Mouse (Mus musculus) megakaryocyte progenitor cell, adult 5-6 weeks (primary cell): ENCODE data around the gene Fam213a. TPM values are rescaled to one million over a fixed set of nuclear protein-coding genes. Genes with fewer than 3 reads are reported as not detected.
"Not testable (repeated sequence)": the region's sequence is repeated elsewhere in the genome, so short reads cannot be mapped to it uniquely, and the experiment has no call there.

Experiments
- ATAC-seq: replicated peaks from 2 replicates; pipeline ENCODE4 v1.8.0; 2016; ENCODE audit warnings: mild to moderate bottlenecking, moderate TSS enrichment, inconsistent platforms; ENCODE audit not compliant: poor library complexity
- total RNA-seq, 2 experiments: library from RNA; stranded (forward) in 1 of 2; stranded (reverse) in 1 of 2; fragments of 157-497, 149-512 nt in 1 of 2; fragments of 200-1000 nt in 1 of 2; gene quantifications; 2 replicates each; pipeline versions ENCODE4 v1.2.3 to v1.2.4; 2015 to 2017

Gene Fam213a
- 10.8 and 20.4 TPM in 2 replicates for total RNA-seq (2015)
- 8.7 and 15.3 TPM in 2 replicates for total RNA-seq (2017)

- peak; percentile 95 for ATAC-seq
Observed at GRCm38 (mm10) chr14:41013630-41014613, at the start of gene Fam213a. Gene Fam213a (minus strand): TSS chr14:41013788.

GRCm38 (mm10) chr14:41053190-41053589, 39.6 kb upstream of the Fam213a start:
- not testable (repeated sequence) for ATAC-seq

- peak; percentile 70 for ATAC-seq
Observed at GRCm38 (mm10) chr14:41052481-41052880, 38.9 kb upstream of the Fam213a start.

DNA sequence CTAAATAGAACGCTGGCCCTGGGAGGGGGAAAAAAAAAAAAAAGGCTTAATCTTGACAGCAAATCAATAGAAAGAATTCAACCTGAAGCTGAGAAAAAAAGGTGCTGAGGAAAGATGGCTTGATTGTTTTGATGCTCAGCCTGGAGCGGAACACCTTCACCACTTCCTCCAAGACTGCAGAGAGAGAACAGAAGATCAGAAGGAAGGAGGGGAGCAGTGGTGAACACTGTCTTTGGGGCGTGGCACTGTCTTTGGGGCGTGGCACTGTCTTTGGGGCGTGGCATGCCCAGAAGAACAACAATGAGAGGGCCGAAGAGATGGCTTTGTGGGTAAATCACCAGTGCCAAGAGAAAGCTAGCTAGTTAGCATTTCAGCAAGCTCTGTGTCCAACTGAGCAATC, 36.9 kb upstream of the Fam213a start:
- no peak for ATAC-seq

GRCm38 (mm10) chr14:41047402-41047801, 33.8 kb upstream of the Fam213a start:
- no peak for ATAC-seq

- ATAC-seq = peak; percentile 86
Observed at GRCm38 (mm10) chr14:41035146-41035798, 21.7 kb upstream of the Fam213a start.

DNA sequence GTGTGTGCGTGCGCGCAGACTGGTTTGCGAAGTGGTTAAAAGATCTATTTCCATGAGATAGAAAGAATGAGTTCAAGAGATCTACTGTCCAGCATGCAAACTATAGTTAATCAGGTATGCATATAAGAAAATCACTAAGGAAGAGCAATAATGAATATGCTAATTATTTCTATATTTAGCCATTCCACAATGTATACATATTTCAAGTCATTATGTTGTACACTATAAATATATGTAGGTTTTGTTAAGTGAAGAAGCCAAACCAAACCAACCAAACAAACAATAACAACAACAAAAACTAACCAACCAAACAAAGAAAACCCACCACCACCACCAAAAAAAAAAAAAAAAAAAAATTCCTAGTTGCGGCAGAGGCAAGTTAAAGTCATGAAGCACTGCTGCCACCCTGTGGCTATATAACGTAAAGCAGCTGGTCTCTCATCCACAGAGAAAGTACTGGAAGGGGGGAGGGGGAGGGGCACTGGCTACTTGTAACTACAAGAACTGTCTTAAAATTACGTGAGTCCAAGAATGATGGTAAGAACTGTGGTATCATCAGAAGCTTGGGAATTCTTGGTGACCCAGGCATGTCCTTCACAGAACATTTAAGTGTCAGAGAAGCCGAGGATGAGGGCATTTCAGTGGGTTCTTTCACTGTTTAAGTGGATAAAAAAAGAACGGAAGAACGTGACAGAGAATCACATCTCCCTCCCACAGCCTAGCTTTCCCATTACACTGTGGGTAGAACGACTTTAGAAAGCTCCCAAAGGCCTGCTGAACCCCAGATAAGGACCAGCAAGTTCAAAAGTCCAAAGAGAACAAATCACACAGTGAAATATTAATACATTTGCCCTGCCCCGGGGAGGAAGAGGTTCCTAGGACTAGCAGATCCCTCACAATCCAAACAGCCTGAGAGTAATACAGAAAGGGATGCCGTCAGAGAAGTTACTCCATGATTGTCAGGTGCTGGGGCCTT, 19.8 kb upstream of the Fam213a start:
- peak; percentile 97 for ATAC-seq

- ATAC-seq = no peak
Observed at GRCm38 (mm10) chr14:41030989-41031513, 17.5 kb upstream of the Fam213a start.

DNA sequence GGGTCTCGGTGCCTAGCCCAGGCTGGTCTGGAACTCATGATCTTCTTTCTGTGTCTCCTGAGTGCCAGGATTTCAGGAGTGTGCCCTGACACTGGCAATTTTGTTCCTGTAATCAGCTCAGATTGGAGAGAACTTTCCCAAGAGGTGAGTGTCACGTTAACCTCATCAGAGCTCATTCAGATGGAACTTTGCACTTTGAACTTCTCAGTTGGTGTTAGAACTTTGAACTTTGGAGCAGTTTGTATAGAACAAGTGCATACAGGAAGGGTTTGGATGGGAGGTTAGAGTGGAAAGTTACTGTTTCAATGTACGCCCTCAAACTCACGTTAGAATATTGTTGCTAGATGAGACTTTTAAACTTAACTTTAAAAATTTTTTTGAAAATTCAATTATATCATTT, 15.7 kb upstream of the Fam213a start:
- no peak for ATAC-seq

DNA sequence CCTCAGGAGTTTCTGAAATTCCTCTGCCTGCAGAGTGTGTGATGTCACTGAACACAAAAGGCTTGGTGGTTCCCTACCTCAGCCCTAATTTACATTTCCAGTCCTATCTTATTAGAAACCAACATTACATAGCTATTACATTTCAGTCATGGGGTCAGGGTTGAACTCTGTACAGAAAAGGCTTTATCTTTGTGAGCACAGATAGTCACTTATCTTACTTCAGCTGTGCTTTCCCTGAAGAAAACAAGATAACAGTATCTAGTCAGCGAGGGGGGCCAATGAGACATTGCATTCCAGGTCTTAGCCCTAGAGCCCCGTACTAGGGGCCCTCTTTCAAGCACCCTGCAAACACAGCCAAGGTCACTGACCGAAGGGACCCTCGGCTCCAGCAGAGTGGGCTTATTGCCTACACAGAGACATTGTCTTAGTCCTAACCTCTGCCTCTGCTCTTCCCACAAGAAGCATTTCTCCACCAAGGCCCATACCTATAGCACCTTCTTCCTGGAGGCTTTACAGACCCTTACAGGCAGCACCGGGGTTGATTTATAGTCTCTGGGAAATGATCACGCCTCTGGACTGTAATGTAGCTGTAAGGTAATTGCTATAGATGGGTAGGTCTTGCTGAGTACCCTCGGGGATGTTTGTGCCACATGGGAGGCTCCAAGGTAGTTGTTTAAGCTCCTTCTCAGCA, 12.2 kb upstream of the Fam213a start:
- ATAC-seq = peak; percentile 66

DNA sequence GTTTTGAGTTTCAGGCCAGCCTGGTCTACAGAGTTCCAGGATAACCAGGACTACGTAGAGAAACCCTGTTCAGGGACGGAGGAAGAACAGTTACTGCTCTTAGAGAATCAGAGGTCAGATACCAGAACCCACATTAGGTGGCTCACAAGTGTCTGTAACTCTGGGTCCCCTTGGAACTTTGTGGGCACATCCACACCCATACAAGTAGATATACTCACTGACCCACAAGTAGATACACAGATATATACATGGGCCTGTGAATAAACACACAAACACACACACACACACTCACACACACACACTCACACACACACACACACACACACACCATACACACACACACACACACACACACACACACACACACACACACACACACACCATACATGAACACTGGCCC, 11.5 kb upstream of the Fam213a start:
- ATAC-seq = no peak

GRCm38 (mm10) chr14:41021246-41021645, 7.7 kb upstream of the Fam213a start:
- ATAC-seq = no peak

DNA sequence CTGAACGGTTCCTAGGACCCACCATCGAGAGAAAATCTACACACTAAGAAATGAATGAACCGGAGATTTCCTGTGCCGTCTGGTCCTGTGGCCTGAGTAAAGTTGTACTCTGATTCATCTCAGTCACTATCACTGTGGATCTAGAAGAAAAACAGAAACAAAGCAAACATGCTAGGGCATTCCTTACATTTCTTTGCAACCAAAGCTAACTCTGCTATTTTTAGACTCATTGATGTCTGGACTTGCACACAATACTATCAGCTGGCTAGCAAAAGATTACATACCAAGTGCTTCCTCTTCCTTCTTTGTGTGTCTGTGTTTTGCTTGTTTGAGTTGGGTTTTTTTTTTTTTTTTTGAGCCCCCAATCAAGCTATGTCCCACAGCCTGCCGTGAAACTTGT, 3.9 kb upstream of the Fam213a start:
- no peak for ATAC-seq

DNA sequence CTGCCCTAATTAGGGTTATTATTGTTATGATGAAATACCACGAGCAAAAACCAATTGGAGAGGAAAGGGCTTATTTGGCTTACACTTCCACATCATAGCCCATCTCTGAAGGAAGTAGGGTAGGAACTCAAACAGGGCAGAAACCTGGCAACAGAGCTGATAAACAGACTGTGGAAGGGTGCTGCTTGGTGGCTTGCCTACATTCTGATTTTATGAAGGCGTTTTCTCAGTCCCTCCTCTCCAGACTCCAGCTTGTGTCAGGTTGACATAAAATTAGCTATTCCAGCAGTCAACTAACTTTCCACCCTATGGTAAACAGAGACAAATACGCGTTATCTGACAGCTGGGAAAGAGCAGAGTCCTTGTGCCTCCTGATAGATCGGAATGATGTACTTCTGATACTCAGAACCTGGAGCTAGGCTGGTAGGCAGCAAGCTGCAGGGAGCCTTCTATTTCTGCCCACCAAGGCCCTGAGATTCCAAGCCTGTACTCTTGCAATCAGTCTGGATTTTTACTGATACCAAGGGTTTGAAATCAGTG, 1.2 kb upstream of the Fam213a start:
- no peak for ATAC-seq

GRCm38 (mm10) chr14:41013143-41013542, 445 bp downstream of the Fam213a start:
- ATAC-seq = peak; percentile 15

DNA sequence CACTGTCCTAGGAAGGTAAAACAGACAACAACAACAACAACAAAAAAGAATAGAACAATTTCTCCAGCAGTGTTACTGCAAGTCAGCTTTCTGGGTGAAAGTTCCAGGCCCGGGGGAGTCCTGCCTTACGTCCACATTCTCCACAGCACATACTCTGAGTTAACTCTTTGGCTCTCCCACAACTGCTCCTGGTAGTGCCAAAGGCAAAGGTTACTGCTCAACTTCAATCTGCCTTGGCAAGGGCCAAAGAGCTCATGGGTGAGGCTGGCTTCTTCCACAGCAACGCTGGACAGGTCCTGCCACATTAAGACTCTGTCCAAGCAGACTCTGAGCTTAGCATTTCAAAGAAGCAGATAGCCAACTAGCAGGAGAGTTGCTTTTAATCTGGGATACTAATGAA, 1.7 kb downstream of the Fam213a start:
- ATAC-seq = no peak

DNA sequence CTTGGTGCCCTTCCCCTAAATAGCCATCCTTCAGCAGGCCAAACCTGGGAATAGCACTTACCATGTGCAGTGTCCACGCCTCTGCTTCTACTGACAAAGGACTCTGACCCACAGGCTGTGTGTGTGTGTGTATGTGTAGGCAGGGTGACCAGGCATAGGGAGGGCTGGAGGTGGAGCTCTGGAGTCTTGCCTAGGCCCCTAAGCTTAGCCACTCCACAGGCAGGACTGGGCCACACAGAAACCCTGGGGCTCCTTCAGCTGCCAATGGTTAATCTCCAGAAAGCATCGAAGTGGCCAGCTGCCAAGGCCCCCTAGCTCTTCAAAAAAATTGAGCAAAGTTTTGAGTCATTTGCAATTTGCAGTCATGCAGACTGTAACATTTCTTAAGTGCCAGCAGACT, 5.5 kb downstream of the Fam213a start:
- ATAC-seq = peak; percentile 32

- ATAC-seq = peak; percentile 44
Observed at GRCm38 (mm10) chr14:41007641-41008040, 5.9 kb downstream of the Fam213a start.

GRCm38 (mm10) chr14:41006899-41007298, 6.7 kb downstream of the Fam213a start:
- ATAC-seq = peak; percentile 87

GRCm38 (mm10) chr14:41006263-41006662, 7.3 kb downstream of the Fam213a start:
- peak; percentile 35; the same call in 1 of the 2 replicates for ATAC-seq
